Mouse (Mus musculus): Measurements from ENCODE around the gene Ptgis. TPM values are rescaled to one million over a fixed set of nuclear protein-coding genes. Genes with fewer than 3 reads are reported as not detected.

Gene Ptgis
- polyA plus RNA-seq, 1 experiment = 1.2 TPM

DNA sequence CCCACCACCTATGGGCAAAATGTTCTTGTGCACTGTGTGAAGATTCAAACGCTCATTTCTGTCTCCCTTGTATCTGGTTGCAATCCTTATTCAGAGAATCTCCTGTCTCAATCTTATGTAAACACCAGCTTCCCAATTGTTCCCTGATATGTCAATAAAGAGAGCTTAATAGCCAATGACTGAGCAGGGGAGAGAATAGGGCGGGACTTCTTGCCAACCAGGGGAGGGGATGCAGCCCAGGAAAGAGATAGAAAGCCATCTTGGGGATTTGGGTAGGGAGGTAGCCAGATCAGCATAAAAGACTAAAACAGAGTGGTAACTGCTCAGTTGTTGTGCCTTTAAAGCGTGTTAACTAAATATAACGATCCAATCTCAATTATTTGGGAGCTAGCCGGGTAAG lies 19.7 kb downstream of the Ptgis start:
- Histone ChIP-seq H3K4me3 (replicated peaks; ENCODE audit: control insufficient read depth, low read depth, low read length) (no peak overlapping the region), H3K4me1 (ENCODE audit: control insufficient read depth, insufficient read depth, low read length) (no peaks in the 10 kb centered on the region; the same call in 1 of the 2 replicates), H3K27ac (ENCODE audit: control insufficient read depth, insufficient read depth, low read depth, low read length, poor library complexity) (no peak overlapping the region)
- WGBS = 77% methylated on average over 5 of the region's 5 CpGs
- TF ChIP-seq POLR2A (IDR thresholded peaks at IDR 0.05; ENCODE audit: borderline replicate concordance, control insufficient read depth, low read depth, low read length) = no peak
- no peak for TF ChIP-seq CTCF (IDR thresholded peaks at IDR 0.05; ENCODE audit: control insufficient read depth, insufficient read depth, low read length)

DNA sequence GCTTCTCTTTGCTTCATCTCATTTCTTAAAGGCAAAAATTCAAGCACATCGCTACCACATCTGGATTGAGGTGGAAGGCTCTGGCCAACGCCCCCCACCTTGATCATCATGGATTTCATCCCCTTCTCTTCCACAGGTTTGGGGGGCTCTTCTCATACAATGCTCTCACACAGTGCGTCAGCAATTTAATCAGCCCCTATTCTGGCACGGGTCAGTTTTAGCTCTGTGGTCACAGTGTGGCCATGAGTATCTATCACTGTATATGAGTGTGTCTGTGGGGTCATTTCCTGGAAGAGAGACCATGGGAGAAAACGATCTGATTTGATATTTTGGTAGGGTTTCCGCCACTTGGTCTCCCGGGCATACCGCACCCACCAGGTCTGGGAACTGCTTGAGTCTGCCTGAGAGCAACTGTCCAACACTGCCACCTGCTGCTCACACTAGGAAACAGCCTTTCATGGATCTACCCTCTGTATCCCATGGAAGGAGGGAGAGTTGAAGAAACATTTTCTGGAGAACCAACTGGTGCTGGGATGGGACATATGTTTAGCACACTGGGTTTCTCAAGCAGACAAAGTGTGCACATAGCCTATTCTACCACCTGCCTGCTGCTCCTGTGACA lies 21.1 kb downstream of the Ptgis start:
- H3K27ac ChIP-seq (ENCODE audit: control insufficient read depth, insufficient read depth, low read depth, low read length, poor library complexity) = no peak overlapping the region
- peak; percentile 92 for TF ChIP-seq CTCF (IDR thresholded peaks at IDR 0.05; ENCODE audit: control insufficient read depth, insufficient read depth, low read length)
- no peak for TF ChIP-seq POLR2A (IDR thresholded peaks at IDR 0.05; ENCODE audit: borderline replicate concordance, control insufficient read depth, low read depth, low read length)
- H3K4me3 ChIP-seq (replicated peaks; ENCODE audit: control insufficient read depth, low read depth, low read length) = no peak overlapping the region
- WGBS = 33% methylated on average over 8 of the region's 8 CpGs
- no peaks in the 10 kb centered on the region; the same call in 1 of the 2 replicates for H3K4me1 ChIP-seq (ENCODE audit: control insufficient read depth, insufficient read depth, low read length)

DNA sequence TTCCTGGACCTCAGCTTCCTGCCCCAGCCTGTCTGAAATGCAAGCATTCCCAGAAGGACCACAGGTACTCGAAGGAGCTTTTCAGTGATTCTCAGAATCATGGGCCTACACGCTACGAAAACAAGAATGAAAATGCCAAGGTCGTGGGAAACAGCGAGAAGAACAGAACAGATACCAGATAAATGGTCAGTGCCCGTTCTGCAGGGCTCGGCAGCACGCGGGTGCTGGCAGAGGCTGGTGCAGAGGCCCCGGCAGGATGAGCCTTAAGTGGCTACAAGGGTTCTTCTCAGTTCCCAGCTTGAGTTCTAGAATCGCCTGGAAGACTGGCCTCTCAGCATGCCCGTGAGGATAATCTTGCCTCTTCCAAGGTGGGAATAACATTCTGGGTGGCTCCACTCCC lies 26.7 kb downstream of the Ptgis start:
- TF ChIP-seq CTCF (IDR thresholded peaks at IDR 0.05; ENCODE audit: control insufficient read depth, insufficient read depth, low read length) (no peak), POLR2A (IDR thresholded peaks at IDR 0.05; ENCODE audit: borderline replicate concordance, control insufficient read depth, low read depth, low read length) (no peak)
- Histone ChIP-seq H3K27ac (ENCODE audit: control insufficient read depth, insufficient read depth, low read depth, low read length, poor library complexity) (no peak overlapping the region), H3K4me3 (replicated peaks; ENCODE audit: control insufficient read depth, low read depth, low read length) (no peak overlapping the region), H3K4me1 (ENCODE audit: control insufficient read depth, insufficient read depth, low read length) (no peaks in the 10 kb centered on the region; the same call in 1 of the 2 replicates)
- 86% methylated on average over 12 of the region's 12 CpGs for WGBS

DNA sequence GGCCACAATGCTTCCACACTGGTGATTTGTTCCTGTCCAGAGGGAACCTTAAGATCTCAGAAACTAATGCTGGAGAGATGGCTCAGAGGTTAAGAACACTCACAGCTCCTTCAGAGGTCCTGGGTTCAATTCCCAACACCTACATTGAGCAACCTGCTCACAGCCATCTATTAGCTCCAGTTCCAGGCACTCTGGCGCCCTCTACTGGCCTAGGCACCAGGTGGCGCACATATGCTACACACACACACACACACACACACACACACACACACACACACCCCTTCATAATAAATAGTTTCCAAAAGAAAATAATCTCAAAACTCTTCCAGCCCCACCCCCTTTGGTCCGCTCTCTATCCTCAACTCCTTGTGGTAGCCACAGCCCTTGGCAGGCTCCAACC lies 27.3 kb downstream of the Ptgis start:
- H3K4me1 ChIP-seq (ENCODE audit: control insufficient read depth, insufficient read depth, low read length) = no peaks in the 10 kb centered on the region; the same call in 1 of the 2 replicates
- 74% methylated on average over 3 of the region's 3 CpGs for WGBS
- H3K27ac ChIP-seq (ENCODE audit: control insufficient read depth, insufficient read depth, low read depth, low read length, poor library complexity) = no peak overlapping the region
- H3K4me3 ChIP-seq (replicated peaks; ENCODE audit: control insufficient read depth, low read depth, low read length) = no peak overlapping the region
- TF ChIP-seq POLR2A (IDR thresholded peaks at IDR 0.05; ENCODE audit: borderline replicate concordance, control insufficient read depth, low read depth, low read length) (no peak), CTCF (IDR thresholded peaks at IDR 0.05; ENCODE audit: control insufficient read depth, insufficient read depth, low read length) (peak; percentile 62)

DNA sequence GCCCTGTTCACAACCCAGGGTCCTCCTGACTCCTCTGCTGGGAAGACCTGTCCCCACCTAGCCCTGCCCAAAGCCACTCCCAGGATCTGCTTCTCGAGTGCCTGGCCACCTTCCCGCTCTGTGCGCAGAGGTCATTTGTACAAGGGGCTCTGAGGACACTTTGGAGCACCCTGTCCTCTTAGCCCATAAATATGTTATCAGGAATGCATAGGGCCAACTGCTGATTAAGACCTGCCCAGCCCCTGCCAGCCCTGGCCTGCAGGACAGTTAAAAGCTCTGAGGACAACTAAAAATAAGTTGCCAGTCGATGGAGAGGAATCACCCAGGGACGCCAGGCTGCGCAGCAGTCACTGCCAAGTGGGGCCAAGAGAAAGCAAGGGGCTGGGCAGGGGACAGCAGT lies 27.9 kb downstream of the Ptgis start:
- 77% methylated on average over 6 of the region's 6 CpGs for WGBS
- H3K4me3 ChIP-seq (replicated peaks; ENCODE audit: control insufficient read depth, low read depth, low read length) = no peak overlapping the region
- H3K4me1 ChIP-seq (ENCODE audit: control insufficient read depth, insufficient read depth, low read length) = no peaks in the 10 kb centered on the region; the same call in 1 of the 2 replicates
- TF ChIP-seq CTCF (IDR thresholded peaks at IDR 0.05; ENCODE audit: control insufficient read depth, insufficient read depth, low read length) (no peak), POLR2A (IDR thresholded peaks at IDR 0.05; ENCODE audit: borderline replicate concordance, control insufficient read depth, low read depth, low read length) (no peak)
- H3K27ac ChIP-seq (ENCODE audit: control insufficient read depth, insufficient read depth, low read depth, low read length, poor library complexity) = no peak overlapping the region

DNA sequence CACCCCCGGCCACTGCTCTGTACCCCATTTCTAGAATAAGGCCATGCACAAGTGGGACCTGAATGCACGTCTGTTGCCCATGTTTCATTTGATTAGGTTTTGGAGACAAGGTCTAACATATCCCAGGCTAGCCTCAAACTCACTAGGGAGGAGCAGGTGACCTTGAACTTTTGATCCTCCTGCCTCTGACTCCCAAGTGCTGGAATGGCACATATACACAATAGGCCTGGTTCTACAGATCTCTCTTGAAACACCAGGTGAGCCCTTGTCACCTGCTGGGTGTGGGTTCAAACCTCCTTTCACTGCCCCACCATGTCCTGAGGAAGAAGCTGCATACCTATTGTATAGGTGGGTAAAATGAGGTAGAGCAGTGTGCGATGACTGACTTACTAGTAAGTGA lies 28.3 kb downstream of the Ptgis start:
- Histone ChIP-seq H3K4me1 (ENCODE audit: control insufficient read depth, insufficient read depth, low read length) (no peaks in the 10 kb centered on the region), H3K27ac (ENCODE audit: control insufficient read depth, insufficient read depth, low read depth, low read length, poor library complexity) (no peak overlapping the region), H3K4me3 (replicated peaks; ENCODE audit: control insufficient read depth, low read depth, low read length) (no peak overlapping the region)
- no peak for TF ChIP-seq CTCF (IDR thresholded peaks at IDR 0.05; ENCODE audit: control insufficient read depth, insufficient read depth, low read length)
- 84% methylated on average over 3 of the region's 3 CpGs for WGBS

DNA sequence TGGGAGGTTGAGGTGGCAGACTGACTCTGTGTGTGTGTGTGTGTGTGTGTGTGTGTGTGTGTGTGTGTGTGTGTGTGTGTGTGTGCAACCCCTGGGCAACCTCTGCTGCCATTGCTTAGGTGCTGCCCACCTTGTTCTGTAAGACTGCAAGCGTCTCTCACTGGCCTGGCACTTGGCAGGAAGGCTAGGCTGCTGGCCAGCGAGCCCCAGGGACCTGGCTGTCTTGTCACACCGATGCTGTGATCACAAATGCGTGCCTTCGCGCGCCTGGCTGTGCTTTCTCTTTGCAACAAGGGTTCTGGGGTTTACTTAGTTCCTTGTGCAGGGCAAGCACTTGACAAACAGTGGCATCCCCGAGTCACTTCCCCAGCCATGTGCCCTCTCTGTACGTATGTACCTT lies 30.5 kb downstream of the Ptgis start:
- no peak overlapping the region; the same call in 1 of the 2 replicates for H3K27ac ChIP-seq (ENCODE audit: control insufficient read depth, insufficient read depth, low read depth, low read length, poor library complexity)
- H3K4me3 ChIP-seq (replicated peaks; ENCODE audit: control insufficient read depth, low read depth, low read length) = no peak overlapping the region
- no peaks in the 10 kb centered on the region for H3K4me1 ChIP-seq (ENCODE audit: control insufficient read depth, insufficient read depth, low read length)
- WGBS = 50% methylated on average over 9 of the region's 9 CpGs
- TF ChIP-seq CTCF (IDR thresholded peaks at IDR 0.05; ENCODE audit: control insufficient read depth, insufficient read depth, low read length) (no peak), POLR2A (IDR thresholded peaks at IDR 0.05; ENCODE audit: borderline replicate concordance, control insufficient read depth, low read depth, low read length) (no peak)

DNA sequence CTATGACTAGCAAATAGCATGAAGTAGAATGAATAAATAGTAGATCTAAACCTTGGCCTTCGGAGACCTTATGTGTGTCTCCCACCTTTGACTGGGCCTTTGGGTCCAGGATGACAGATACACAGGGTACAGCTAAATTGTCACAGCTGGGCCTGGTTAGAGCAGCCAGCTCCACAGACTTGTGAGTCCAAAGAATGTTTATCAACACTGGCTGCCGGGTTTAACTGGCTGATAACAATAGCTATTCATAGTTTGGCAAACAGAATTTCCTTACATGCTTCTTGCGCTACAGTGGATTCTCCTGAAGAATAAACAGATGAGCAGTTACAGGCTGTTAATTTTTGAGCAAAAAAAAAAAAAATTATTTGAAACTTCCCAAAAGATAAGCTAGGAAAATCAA lies 31.4 kb downstream of the Ptgis start:
- H3K4me3 ChIP-seq (replicated peaks; ENCODE audit: control insufficient read depth, low read depth, low read length) = no peak overlapping the region
- H3K4me1 ChIP-seq (ENCODE audit: control insufficient read depth, insufficient read depth, low read length) = no peaks in the 10 kb centered on the region
- no peak overlapping the region for H3K27ac ChIP-seq (ENCODE audit: control insufficient read depth, insufficient read depth, low read depth, low read length, poor library complexity)
- TF ChIP-seq CTCF (IDR thresholded peaks at IDR 0.05; ENCODE audit: control insufficient read depth, insufficient read depth, low read length) = no peak
- no peak for TF ChIP-seq POLR2A (IDR thresholded peaks at IDR 0.05; ENCODE audit: borderline replicate concordance, control insufficient read depth, low read depth, low read length)
- WGBS = 73% methylated on average over 3 of the region's 3 CpGs
